Mouse (Mus musculus) midbrain, embryonic 15.5 days (tissue): ENCODE measurements around the gene Mmrn2. TPM values are rescaled to one million over a fixed set of nuclear protein-coding genes. Genes with fewer than 3 reads are reported as not detected.
A peak's percentile ranks its signal among the peaks of the same experiment; 100 is the strongest.
"Not testable (repeated sequence)": the region's sequence is repeated elsewhere in the genome, so short reads cannot be mapped to it uniquely, and the experiment has no call there.

Experiments used
- ATAC-seq: fragments of 200-750 bp; cut with Nextera tagmentation; replicated peaks from 2 replicates; pipeline ENCODE4 v1.8.0; 2017; ENCODE audit warnings: moderate TSS enrichment
- H3K27ac ChIP-seq: fragments of 300-500 bp; sonication (generic); 2 replicates; pipeline ENCODE4 v1.5.1; 2015; ENCODE audit warnings: mild to moderate bottlenecking, inconsistent platforms
- H3K27me3 ChIP-seq: fragments of 300-500 bp; sonication (generic); replicated peaks from 2 replicates; pipeline ENCODE4 v1.6.1; 2015; ENCODE audit warnings: inconsistent platforms
- H3K36me3 ChIP-seq: fragments of 300-500 bp; sonication (generic); replicated peaks from 2 replicates; pipeline ENCODE4 v1.6.1; 2015; ENCODE audit warnings: inconsistent platforms
- H3K4me1 ChIP-seq: fragments of 300-500 bp; sonication (generic); 2 replicates; pipeline ENCODE4 v1.6.1; 2015; ENCODE audit warnings: inconsistent platforms
- H3K4me2 ChIP-seq: fragments of 300-500 bp; sonication (generic); 2 replicates; pipeline ENCODE4 v1.6.1; 2015; ENCODE audit warnings: inconsistent platforms, mild to moderate bottlenecking, moderate library complexity
- H3K4me3 ChIP-seq: fragments of 300-500 bp; sonication (generic); 2 replicates; pipeline ENCODE4 v1.5.1; 2015; ENCODE audit warnings: mild to moderate bottlenecking, inconsistent platforms
- H3K9ac ChIP-seq: fragments of 300-500 bp; sonication (generic); 2 replicates; pipeline ENCODE4 v1.6.1; 2015; ENCODE audit warnings: mild to moderate bottlenecking, inconsistent platforms
- H3K9me3 ChIP-seq: fragments of 300-500 bp; sonication (generic); 2 replicates; pipeline ENCODE4 v1.6.1; 2016; ENCODE audit warnings: inconsistent platforms
- WGBS: fragments of 180-500 bp; shearing (Covaris S2); methylation state at CpG from one replicate; pipeline ENCODE4 v1.1.7; 2015; ENCODE audit warnings: mixed read lengths; 5-methylcytosine and 5-hydroxymethylcytosine counted together
- polyA plus RNA-seq: library from polyadenylated mRNA; unstranded; fragments of >200 nt; fragmentation: Nextera tagmentation; extraction: Ambion mirVana; gene quantifications from 2 replicates; pipeline ENCODE4 v1.2.1, GENCODE M21; 2015

Mmrn2 gene
- polyA plus RNA-seq, 1 experiment from 2014 or later, result 4.7 TPM

DNA sequence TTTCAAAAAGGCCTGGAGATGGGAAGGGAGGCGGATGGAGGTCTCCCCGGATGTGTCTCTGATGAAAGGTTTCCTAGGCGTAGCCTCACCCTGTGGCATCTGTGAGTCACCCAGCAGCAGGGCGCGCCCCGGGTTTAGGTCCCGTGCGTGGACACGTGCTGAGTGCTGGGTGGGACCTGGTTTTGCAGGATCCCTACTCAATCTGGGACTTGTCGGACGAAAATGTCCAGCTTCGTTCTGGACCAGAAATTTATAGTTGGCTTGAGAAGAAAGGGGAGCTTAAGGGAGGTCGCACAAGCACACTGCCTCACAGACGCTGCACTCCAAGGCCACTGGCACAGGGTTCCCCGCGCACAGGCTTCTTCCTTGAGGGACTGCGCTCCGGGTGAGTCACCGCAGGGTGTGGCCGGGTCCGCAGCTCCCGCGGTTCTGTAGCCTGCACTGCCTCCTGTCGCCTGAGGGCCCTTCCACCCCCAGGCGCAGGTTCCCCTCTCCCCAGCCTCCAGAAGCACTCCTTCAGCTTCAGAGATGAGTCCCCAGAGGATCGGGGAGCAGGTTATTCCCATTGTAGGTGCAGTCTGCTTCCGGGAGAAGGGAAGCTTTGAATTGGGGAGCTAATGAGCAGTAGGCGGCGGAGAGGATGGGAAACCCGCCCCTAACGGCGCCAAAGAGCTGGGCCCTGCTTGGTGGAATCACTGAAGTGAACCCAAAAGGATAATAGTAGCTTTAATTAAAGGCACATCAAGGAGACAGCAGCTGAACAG, 11.6 kb upstream of the Mmrn2 start:
- Histone ChIP-seq H3K4me2 (peak overlapping the region; percentile 75), H3K27me3 (no peaks in the 10 kb centered on the region), H3K9ac (peak overlapping the region; percentile 36), H3K4me3 (peak overlapping the region; percentile 43), H3K4me1 (peaks cover 13% of the 10 kb centered on the region), H3K9me3 (no peaks in the 10 kb centered on the region), H3K27ac (peak overlapping the region; percentile 63), H3K36me3 (no peaks in the 10 kb centered on the region)
- peak; percentile 85 for ATAC-seq
- 2% methylated on average over 32 of the region's 32 CpGs for WGBS

DNA sequence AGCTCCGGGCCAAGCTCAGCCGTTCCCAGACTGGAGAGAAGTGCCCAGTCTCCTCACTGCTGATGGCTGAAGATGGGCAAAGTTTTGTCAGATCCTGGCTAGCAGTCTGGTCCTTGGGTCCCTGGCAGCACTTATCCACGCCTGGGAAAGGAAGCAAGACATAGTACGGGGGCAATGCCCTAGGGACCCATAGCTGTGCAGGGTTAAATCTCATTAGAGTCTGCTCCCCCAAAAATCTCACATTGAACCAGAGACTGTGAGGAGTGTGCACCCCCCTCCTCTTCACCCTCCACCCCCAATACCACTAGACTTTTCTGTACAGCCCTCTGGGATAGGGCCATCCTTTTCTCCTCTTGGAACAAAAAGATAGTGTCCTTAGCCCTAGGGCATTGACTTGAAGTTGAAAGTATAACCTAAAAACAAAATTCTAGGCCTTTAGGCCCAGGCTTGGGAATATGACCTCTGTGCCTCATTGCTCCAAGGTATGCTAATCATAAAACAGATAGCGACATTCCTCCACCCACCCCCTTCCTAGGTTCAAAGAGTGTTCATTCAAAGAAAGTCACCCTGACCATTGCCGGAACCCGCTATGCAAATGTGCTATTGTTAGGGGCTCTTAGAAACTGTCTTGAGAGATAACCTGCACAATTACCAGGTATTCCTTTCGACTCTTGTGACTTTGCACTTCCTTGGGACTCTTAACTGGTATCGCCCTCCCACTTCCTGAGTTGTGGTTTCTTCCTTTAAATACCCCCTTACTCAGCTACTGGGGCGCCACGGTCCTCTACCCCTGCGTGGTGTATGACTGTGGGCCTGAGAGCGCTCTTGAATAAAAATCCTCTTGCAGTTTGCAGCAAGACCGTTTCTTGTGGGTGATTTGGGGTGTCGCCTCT, 10.8 kb upstream of the Mmrn2 start:
- H3K4me2 ChIP-seq, result peak overlapping the region; percentile 75
- 0 out of 2 replicates have a peak overlapping the region, but pooled peaks have one; percentile 63 for H3K27ac ChIP-seq
- H3K27me3 ChIP-seq, H3K9me3 ChIP-seq, H3K36me3 ChIP-seq: not testable (repeated sequence)
- peaks cover 13% of the 10 kb centered on the region for H3K4me1 ChIP-seq
- 71% methylated on average over 15 of the region's 15 CpGs for WGBS
- H3K9ac ChIP-seq, result peak overlapping the region; percentile 36; the same call in 1 of the 2 replicates
- peak overlapping the region; percentile 43 for H3K4me3 ChIP-seq
- peak; percentile 34 for ATAC-seq

DNA sequence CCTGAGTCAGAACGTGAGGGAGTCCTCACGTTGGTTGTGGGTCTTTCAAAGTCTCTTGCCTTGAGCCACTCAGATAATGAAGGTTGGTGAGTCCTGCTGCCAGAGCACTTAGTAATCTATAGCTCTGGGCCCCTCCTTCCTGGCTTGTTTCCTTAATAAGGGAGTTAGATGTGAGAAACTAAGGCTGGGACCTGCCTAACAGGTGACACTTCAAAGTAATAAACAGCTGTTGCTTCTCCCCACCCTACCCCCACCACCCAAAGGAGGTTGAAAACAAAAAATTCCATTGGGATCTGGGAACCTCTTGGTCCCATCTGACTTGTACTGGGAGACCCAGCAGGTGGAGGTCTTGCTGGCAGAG, 10.1 kb upstream of the Mmrn2 start:
- 85% methylated on average over 2 of the region's 2 CpGs for WGBS
- Histone ChIP-seq H3K27ac (no peak overlapping the region), H3K36me3 (no peaks in the 10 kb centered on the region), H3K4me1 (peaks cover 13% of the 10 kb centered on the region), H3K4me3 (no peak overlapping the region), H3K9ac (no peak overlapping the region), H3K9me3 (no peaks in the 10 kb centered on the region), H3K27me3 (no peaks in the 10 kb centered on the region), H3K4me2 (no peak overlapping the region)
- ATAC-seq, result no peak

DNA sequence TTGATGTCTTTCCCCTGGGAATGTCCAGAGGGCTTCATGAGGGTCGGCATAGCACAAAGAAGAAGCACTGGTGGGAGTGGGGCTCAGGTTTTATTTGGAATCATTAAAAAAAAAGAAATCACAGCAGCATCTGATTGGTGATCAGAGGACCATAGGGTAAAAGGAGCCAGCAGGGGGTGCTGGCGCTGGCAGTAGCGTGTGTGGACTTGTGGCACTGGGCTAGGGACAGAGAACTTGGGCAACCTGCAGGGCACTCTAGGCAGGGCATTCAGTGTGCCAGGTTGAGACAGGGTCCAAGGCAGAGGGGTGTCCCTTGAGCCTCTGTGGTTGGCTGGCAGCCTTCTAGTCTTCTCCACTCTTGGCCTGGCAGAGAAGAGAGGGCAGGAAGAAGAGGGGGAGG, 5.1 kb upstream of the Mmrn2 start:
- Histone ChIP-seq H3K4me3 (no peak overlapping the region), H3K27ac (no peak overlapping the region), H3K27me3 (no peaks in the 10 kb centered on the region), H3K9me3 (no peaks in the 10 kb centered on the region), H3K4me1 (no peaks in the 10 kb centered on the region), H3K9ac (no peak overlapping the region), H3K4me2 (no peak overlapping the region), H3K36me3 (no peaks in the 10 kb centered on the region)
- ATAC-seq, result no peak
- WGBS, result 54% methylated on average over 3 of the region's 3 CpGs

DNA sequence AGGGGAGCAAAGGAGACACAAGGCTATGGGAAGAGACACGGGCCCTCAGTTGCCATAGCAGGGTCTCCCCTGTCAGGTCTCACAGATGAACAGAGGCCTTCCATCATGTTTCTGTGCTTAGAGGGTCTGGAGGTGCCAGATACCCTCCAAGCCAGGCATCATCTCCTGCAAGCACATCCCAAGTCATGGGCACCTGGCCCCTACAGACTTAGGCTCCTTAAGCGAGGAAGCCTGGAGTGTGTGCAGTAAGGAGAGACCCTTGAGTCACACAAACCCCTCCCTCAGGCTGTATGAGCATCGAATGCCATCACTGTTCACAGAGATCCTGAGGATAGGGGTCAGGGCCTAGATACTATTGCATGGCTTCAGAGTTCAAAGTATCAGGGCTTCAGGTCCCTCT, 4.3 kb upstream of the Mmrn2 start:
- Histone ChIP-seq H3K4me1 (no peaks in the 10 kb centered on the region), H3K27ac (no peak overlapping the region), H3K27me3 (no peaks in the 10 kb centered on the region), H3K9ac (no peak overlapping the region), H3K9me3 (no peaks in the 10 kb centered on the region), H3K4me2 (no peak overlapping the region), H3K36me3 (no peaks in the 10 kb centered on the region), H3K4me3 (no peak overlapping the region)
- no peak for ATAC-seq
- 91% methylated on average over 3 of the region's 3 CpGs for WGBS

DNA sequence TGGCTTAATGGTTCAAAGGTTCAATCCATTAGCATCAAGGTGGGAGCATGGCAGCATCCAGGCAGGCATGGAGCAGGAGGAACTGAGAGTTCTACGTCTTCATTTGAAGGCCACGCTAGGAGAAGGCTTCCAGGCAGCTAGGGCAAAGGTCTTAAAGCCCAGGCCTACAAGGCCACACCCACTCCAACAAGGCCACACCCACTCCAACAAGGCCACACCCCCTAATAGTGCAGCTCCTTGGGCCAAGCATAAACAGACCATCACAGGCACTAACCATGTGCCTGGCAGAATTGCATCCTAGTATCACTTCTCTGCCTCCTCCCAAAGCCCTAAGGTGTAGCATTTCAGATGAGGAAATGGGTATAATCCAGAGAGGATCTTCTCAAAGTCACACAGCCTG, 3.5 kb upstream of the Mmrn2 start:
- H3K4me3 ChIP-seq, result no peak overlapping the region
- no peaks in the 10 kb centered on the region for H3K36me3 ChIP-seq
- H3K27ac ChIP-seq, result no peak overlapping the region
- no peak for ATAC-seq
- H3K9ac ChIP-seq, result no peak overlapping the region
- no peak overlapping the region for H3K4me2 ChIP-seq
- H3K4me1 ChIP-seq, result no peaks in the 10 kb centered on the region
- 83% methylated on average over 2 of the region's 2 CpGs for WGBS
- H3K27me3 ChIP-seq, result no peaks in the 10 kb centered on the region
- H3K9me3 ChIP-seq, result no peaks in the 10 kb centered on the region

DNA sequence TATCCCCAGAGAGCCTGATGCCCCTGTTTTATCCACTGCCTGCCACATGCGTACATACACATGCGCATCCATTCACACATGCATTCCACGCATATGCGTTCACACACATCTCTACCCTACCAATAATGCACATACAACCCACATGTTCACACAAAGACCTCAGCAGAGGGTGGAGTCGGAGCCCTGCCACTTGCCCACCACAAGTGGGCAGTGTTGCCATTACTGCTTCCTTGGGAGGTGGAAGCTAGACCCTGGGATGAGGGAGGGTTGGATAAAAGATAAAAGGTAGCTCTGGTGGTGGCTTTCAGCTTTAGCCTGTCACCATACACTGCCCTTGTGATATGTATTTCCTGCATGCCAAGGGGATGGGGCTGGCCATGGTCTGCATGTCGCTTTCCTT, 2.6 kb upstream of the Mmrn2 start:
- Histone ChIP-seq H3K27me3 (no peaks in the 10 kb centered on the region), H3K4me1 (no peaks in the 10 kb centered on the region), H3K9me3 (no peaks in the 10 kb centered on the region), H3K27ac (no peak overlapping the region), H3K4me2 (no peak overlapping the region), H3K4me3 (no peak overlapping the region), H3K9ac (no peak overlapping the region), H3K36me3 (no peaks in the 10 kb centered on the region)
- 84% methylated on average over 6 of the region's 6 CpGs for WGBS
- ATAC-seq, result no peak

DNA sequence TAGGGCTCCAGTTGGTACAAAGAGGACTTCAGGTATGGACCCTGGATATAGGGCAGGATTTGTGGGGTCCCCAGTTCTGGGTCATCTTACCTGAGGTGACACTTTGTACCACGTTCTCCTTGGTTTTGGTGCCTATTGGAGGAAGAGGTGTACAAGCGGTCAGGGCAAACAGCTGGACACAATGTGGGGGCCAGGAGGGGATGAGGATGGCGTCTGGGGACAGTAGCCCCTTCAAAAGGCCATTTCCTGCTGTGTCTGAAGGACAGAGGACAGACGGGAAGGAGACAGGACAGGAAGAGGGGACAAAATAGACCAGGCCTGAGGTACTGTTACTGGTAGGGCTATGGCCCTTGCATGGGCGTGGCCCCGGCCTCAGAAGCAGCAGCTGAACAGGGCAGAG, 1.7 kb upstream of the Mmrn2 start:
- ATAC-seq, result no peak
- Histone ChIP-seq H3K27ac (no peak overlapping the region), H3K9ac (no peak overlapping the region), H3K27me3 (no peaks in the 10 kb centered on the region), H3K4me3 (no peak overlapping the region), H3K4me1 (peaks cover 4% of the 10 kb centered on the region; the same call in 1 of the 2 replicates), H3K36me3 (no peaks in the 10 kb centered on the region), H3K9me3 (no peaks in the 10 kb centered on the region), H3K4me2 (no peak overlapping the region)
- 79% methylated on average over 6 of the region's 6 CpGs for WGBS

DNA sequence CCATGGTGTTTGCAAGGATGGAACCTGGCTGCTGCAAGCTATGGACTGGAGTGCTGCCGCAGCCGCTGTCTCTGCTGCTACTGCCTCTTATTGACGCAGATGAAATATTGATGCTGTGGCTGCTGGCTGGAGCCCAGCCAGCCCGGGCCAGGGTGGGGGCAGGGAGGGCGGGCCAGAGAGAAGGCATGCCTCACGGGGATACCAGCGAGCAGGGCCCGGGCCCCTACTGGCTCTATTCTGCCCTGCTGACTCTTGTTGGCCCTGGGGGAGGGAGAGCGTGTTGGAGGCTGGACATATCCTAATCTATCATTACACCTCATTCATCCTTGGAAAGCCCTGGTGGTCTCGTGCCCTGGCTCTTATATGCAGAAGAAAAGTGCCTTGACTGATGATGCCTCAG, 688 bp upstream of the Mmrn2 start, which contains the start of gene Sncg:
Gene Sncg (minus strand): TSS at position 213 of the 400 bp plus-strand sequence.
- Histone ChIP-seq H3K4me1 (peaks cover 9% of the 10 kb centered on the region; the same call in 1 of the 2 replicates), H3K27ac (no peak within 1 kb of the TSS), H3K4me2 (no peak within 1 kb of the TSS), H3K36me3 (no peaks in the 10 kb centered on the region), H3K9me3 (no peaks in the 10 kb centered on the region), H3K4me3 (no peak within 1 kb of the TSS), H3K9ac (no peak within 1 kb of the TSS), H3K27me3 (no peaks in the 10 kb centered on the region)
- WGBS, result 52% methylated on average over 10 of the region's 10 CpGs
- ATAC-seq, result no peak

DNA sequence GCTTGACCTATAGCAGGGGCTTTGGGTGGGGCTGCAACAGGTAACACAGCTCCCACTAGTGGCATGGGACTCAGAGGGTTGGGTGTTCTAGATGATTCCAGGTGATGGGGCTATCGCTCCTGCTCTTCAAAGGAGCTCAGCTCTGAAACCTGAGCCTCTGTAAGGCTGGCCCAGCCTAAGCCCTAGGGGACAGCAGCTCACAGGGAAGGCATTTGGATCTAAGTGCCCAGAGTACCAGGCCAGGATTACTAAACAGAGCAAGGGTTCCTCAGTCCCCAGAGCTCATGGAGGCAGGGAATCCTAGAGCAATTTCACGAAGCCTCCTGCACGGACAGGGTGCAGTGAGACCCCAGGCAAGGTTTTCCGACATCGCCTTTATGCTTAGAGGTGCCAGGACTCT, 676 bp downstream of the Mmrn2 start:
- H3K4me1 ChIP-seq, result peaks cover 9% of the 10 kb centered on the region; the same call in 1 of the 2 replicates
- no peak overlapping the region for H3K9ac ChIP-seq
- no peak for ATAC-seq
- no peak overlapping the region for H3K4me3 ChIP-seq
- no peak overlapping the region for H3K27ac ChIP-seq
- WGBS, result 84% methylated on average over 5 of the region's 5 CpGs
- H3K9me3 ChIP-seq, result no peaks in the 10 kb centered on the region
- no peaks in the 10 kb centered on the region for H3K27me3 ChIP-seq
- no peaks in the 10 kb centered on the region for H3K36me3 ChIP-seq
- H3K4me2 ChIP-seq, result no peak overlapping the region

DNA sequence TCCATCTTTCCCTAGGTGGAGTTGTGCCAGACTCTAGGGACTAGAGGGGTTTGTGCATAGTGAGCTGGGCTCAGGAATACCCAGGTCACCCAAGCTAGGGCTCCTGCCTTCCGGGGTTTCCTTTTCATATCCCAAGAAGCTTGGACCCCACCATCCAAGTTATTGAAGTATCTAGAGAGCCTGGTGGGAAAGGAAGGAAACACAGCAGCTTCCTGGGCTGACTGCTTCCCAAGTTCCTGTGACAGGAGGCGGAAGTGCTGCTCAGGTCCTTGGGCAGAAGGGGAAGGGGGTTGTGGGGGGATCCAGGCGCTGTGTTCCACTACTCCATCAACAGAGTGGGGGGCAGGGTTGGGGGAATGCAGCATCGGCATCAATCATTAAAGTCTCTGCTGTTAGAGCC, 1.9 kb downstream of the Mmrn2 start:
- no peak overlapping the region for H3K4me3 ChIP-seq
- no peak overlapping the region for H3K27ac ChIP-seq
- H3K27me3 ChIP-seq, result no peaks in the 10 kb centered on the region
- no peaks in the 10 kb centered on the region for H3K9me3 ChIP-seq
- H3K4me2 ChIP-seq, result no peak overlapping the region
- WGBS, result 79% methylated on average over 4 of the region's 4 CpGs
- no peak overlapping the region for H3K9ac ChIP-seq
- ATAC-seq, result no peak
- peaks cover 9% of the 10 kb centered on the region; the same call in 1 of the 2 replicates for H3K4me1 ChIP-seq
- H3K36me3 ChIP-seq, result no peaks in the 10 kb centered on the region

DNA sequence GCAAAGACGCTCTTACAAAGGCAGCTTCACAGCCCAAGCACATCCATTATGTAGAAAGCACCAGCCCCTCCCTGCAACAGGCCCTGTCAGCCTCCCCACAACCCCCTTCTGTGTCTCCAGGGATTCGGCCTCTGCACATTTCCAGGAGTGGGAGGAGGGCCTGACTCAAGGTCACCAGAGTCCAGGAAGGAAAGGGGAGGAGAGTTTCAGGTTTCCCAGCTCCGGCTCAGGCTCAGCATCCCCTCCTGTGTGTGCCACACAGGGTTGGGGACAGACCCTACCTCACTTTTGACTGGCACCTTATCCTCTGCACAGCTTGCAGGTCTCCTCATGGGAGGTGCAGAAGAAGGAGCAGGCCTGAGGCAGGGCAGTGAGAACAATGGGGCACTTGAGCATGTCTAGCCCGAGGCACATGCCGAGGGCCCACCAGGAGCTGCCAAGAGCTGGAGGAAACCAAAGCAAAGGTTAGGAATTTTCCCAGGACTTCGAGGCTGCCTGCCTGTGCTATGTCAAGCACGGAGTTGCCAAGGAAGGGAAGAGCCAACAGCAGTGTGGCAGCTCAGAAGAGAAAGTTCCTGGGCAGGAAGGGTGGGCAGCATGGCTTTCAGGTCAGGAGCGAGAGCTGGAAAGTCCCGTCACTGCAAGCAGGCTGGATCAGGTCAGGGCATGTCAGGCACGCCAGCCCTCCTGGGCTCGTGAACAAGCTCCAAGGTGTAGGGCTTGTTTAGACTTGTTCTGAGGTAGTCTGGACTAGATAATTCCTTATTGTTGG, 3.5 kb downstream of the Mmrn2 start:
- Histone ChIP-seq H3K4me1 (peaks cover 9% of the 10 kb centered on the region; the same call in 1 of the 2 replicates), H3K9me3 (no peaks in the 10 kb centered on the region), H3K27ac (no peak overlapping the region), H3K4me2 (no peak overlapping the region), H3K9ac (no peak overlapping the region), H3K4me3 (no peak overlapping the region), H3K36me3 (no peaks in the 10 kb centered on the region), H3K27me3 (no peaks in the 10 kb centered on the region)
- 49% methylated on average over 11 of the region's 11 CpGs for WGBS
- ATAC-seq, result peak; percentile 46
